Mouse (Mus musculus): ENCODE measurements around the gene Edc3.
A peak's percentile ranks its signal among the peaks of the same experiment; 100 is the strongest.

The Edc3 gene

GRCm38 (mm10) chr9:57708068-57708719 is at the start of gene Edc3:
Edc3 (plus strand) TSS chr9:57708540.
- DNase-seq (ENCODE audit: low spot score), result peak; percentile 83

GRCm38 (mm10) chr9:57658970-57659369 is 49.4 kb upstream of the Edc3 start:
- DNase-seq (ENCODE audit: low spot score), result no peak

GRCm38 (mm10) chr9:57659774-57660173 is 48.6 kb upstream of the Edc3 start:
- DNase-seq (ENCODE audit: low spot score), result peak; percentile 80

GRCm38 (mm10) chr9:57660501-57660900 is 47.8 kb upstream of the Edc3 start:
- DNase-seq (ENCODE audit: low spot score), result peak; percentile 67

GRCm38 (mm10) chr9:57661552-57661951 is 46.8 kb upstream of the Edc3 start:
- DNase-seq (ENCODE audit: low spot score), result no peak

GRCm38 (mm10) chr9:57664616-57665015 is 43.7 kb upstream of the Edc3 start:
- no peak for DNase-seq (ENCODE audit: low spot score)

- DNase-seq (ENCODE audit: low spot score), result no peak
Measured at GRCm38 (mm10) chr9:57666536-57666935, 41.8 kb upstream of the Edc3 start.

- no peak for DNase-seq (ENCODE audit: low spot score)
Measured at GRCm38 (mm10) chr9:57667136-57667535, 41.2 kb upstream of the Edc3 start.

- DNase-seq (ENCODE audit: low spot score), result no peak
Measured at GRCm38 (mm10) chr9:57667817-57668216, 40.5 kb upstream of the Edc3 start.

GRCm38 (mm10) chr9:57668277-57668676 is 40.1 kb upstream of the Edc3 start:
- no peak for DNase-seq (ENCODE audit: low spot score)

GRCm38 (mm10) chr9:57669566-57669965 is 38.8 kb upstream of the Edc3 start:
- no peak for DNase-seq (ENCODE audit: low spot score)

GRCm38 (mm10) chr9:57671037-57671436 is 37.3 kb upstream of the Edc3 start:
- no peak for DNase-seq (ENCODE audit: low spot score)

GRCm38 (mm10) chr9:57671500-57671899 is 36.8 kb upstream of the Edc3 start:
- no peak for DNase-seq (ENCODE audit: low spot score)

GRCm38 (mm10) chr9:57681411-57681810 is 26.9 kb upstream of the Edc3 start:
- no peak for DNase-seq (ENCODE audit: low spot score)

GRCm38 (mm10) chr9:57683520-57683919 is 24.8 kb upstream of the Edc3 start, which contains the start of gene Cyp1a2:
Cyp1a2 (minus strand) TSS chr9:57683703.
- no peak for DNase-seq (ENCODE audit: low spot score)

GRCm38 (mm10) chr9:57686011-57686410 is 22.3 kb upstream of the Edc3 start:
- DNase-seq (ENCODE audit: low spot score), result no peak

- DNase-seq (ENCODE audit: low spot score), result no peak
Measured at GRCm38 (mm10) chr9:57687751-57688150, 20.6 kb upstream of the Edc3 start, which contains the start of gene Cyp1a1. Cyp1a1 (plus strand) TSS chr9:57687928.

- DNase-seq (ENCODE audit: low spot score), result peak; percentile 56
Measured at GRCm38 (mm10) chr9:57688158-57688557, 20.2 kb upstream of the Edc3 start.

GRCm38 (mm10) chr9:57688606-57689005 is 19.7 kb upstream of the Edc3 start:
- no peak for DNase-seq (ENCODE audit: low spot score)

- no peak for DNase-seq (ENCODE audit: low spot score)
Measured at GRCm38 (mm10) chr9:57694108-57694507, 14.2 kb upstream of the Edc3 start.

GRCm38 (mm10) chr9:57696380-57697285 is 11.7 kb upstream of the Edc3 start:
- DNase-seq (ENCODE audit: low spot score), result no peak

- DNase-seq (ENCODE audit: low spot score), result no peak
Measured at GRCm38 (mm10) chr9:57697380-57697779, 11.0 kb upstream of the Edc3 start.

All from c-Kit-positive CD71-positive TER-119-positive erythroid progenitor cells, embryonic 14.5 days (primary cell).